Mouse (Mus musculus) heart, embryonic 12.5 days (tissue): ENCODE measurements at regions not wholly inside any gene's neighbourhood (a gene's known extent, or its start where the extent isn't known, plus 50 kb on each side); places are given as distances from the start of the nearest gene placed in this dataset.

ENCODE experiments used
- ATAC-seq: fragments of 200-750 bp; cut with Nextera tagmentation; 2 replicates; pipeline ENCODE4 v1.8.0; 2017; ENCODE audit warnings: moderate TSS enrichment, moderate library complexity; ENCODE audit not compliant: insufficient number of reproducible peaks, low FRiP score
- H3K27ac ChIP-seq: fragments of 300-500 bp; sonication (generic); 2 replicates; pipeline ENCODE4 v1.5.1; 2016; ENCODE audit warnings: mild to moderate bottlenecking, moderate library complexity; ENCODE audit not compliant: poor library complexity, severe bottlenecking
- H3K27me3 ChIP-seq: fragments of 300-500 bp; sonication (generic); replicated peaks from 2 replicates; pipeline ENCODE4 v1.6.1; 2016; ENCODE audit warnings: mild to moderate bottlenecking, moderate library complexity
- H3K36me3 ChIP-seq: fragments of 300-500 bp; sonication (generic); 2 replicates; pipeline ENCODE4 v1.6.1; 2016; ENCODE audit warnings: mild to moderate bottlenecking, moderate library complexity
- H3K4me1 ChIP-seq: fragments of 300-500 bp; sonication (generic); replicated peaks from 2 replicates; pipeline ENCODE4 v1.6.1; 2016; ENCODE audit warnings: mild to moderate bottlenecking
- H3K4me2 ChIP-seq: fragments of 300-500 bp; sonication (generic); 2 replicates; pipeline ENCODE4 v1.6.1; 2016; ENCODE audit warnings: mild to moderate bottlenecking, moderate library complexity
- H3K4me3 ChIP-seq: fragments of 300-500 bp; sonication (generic); 2 replicates; pipeline ENCODE4 v1.5.1; 2016; ENCODE audit warnings: mild to moderate bottlenecking
- H3K9ac ChIP-seq: fragments of 300-500 bp; sonication (generic); 2 replicates; pipeline ENCODE4 v1.6.1; 2016; ENCODE audit warnings: mild to moderate bottlenecking, moderate library complexity
- H3K9me3 ChIP-seq: fragments of 300-500 bp; sonication (generic); replicated peaks from 2 replicates; pipeline ENCODE4 v1.6.1; 2016; ENCODE audit warnings: mild to moderate bottlenecking, moderate library complexity
- WGBS: fragments of 180-500 bp; shearing (Covaris S2); methylation state at CpG from one replicate; pipeline ENCODE4 v1.1.7; 2016; 5-methylcytosine and 5-hydroxymethylcytosine counted together

- ATAC-seq = no peak
- Histone ChIP-seq H3K4me1 (peaks cover 5% of the 10 kb centered on the region), H3K36me3 (no peaks in the 10 kb centered on the region), H3K4me2 (no peak overlapping the region), H3K4me3 (no peak overlapping the region), H3K27ac (no peak overlapping the region), H3K9me3 (no peaks in the 10 kb centered on the region), H3K9ac (no peak overlapping the region), H3K27me3 (no peaks in the 10 kb centered on the region)
- 71% methylated on average over 4 of the region's 4 CpGs for WGBS
These were observed 646.8 kb upstream of the Cited2 start for GRCm38 (mm10) chr10:17076186-17076585.

- Histone ChIP-seq H3K4me2 (no peak overlapping the region), H3K4me3 (no peak overlapping the region), H3K9ac (no peak overlapping the region), H3K4me1 (peaks cover 5% of the 10 kb centered on the region), H3K9me3 (no peaks in the 10 kb centered on the region), H3K36me3 (no peaks in the 10 kb centered on the region), H3K27me3 (no peaks in the 10 kb centered on the region), H3K27ac (no peak overlapping the region)
- 68% methylated on average over 2 of the region's 2 CpGs for WGBS
- no peak for ATAC-seq
These were observed 645.4 kb upstream of the Cited2 start for GRCm38 (mm10) chr10:17077580-17077979.

GRCm38 (mm10) chr10:17080818-17081217 lies 642.2 kb upstream of the Cited2 start:
- H3K4me1 ChIP-seq = no peaks in the 10 kb centered on the region
- H3K4me2 ChIP-seq = no peak overlapping the region
- no peaks in the 10 kb centered on the region for H3K27me3 ChIP-seq
- no peak overlapping the region for H3K27ac ChIP-seq
- ATAC-seq = no peak
- no peaks in the 10 kb centered on the region for H3K36me3 ChIP-seq
- no peaks in the 10 kb centered on the region for H3K9me3 ChIP-seq
- H3K9ac ChIP-seq = no peak overlapping the region
- no peak overlapping the region for H3K4me3 ChIP-seq
- 75% methylated on average over 5 of the region's 5 CpGs for WGBS

- Histone ChIP-seq H3K27me3 (no peaks in the 10 kb centered on the region), H3K36me3 (no peaks in the 10 kb centered on the region), H3K9me3 (no peaks in the 10 kb centered on the region), H3K9ac (no peak overlapping the region), H3K27ac (no peak overlapping the region), H3K4me1 (no peaks in the 10 kb centered on the region), H3K4me3 (no peak overlapping the region), H3K4me2 (no peak overlapping the region)
- no peak for ATAC-seq
- WGBS = 86% methylated on average over 4 of the region's 4 CpGs
These were observed 640.1 kb upstream of the Cited2 start for GRCm38 (mm10) chr10:17082926-17083325.

GRCm38 (mm10) chr10:17102065-17102464 lies 621.0 kb upstream of the Cited2 start:
- H3K9me3 ChIP-seq = no peaks in the 10 kb centered on the region
- no peak for ATAC-seq
- WGBS = 5% methylated on average over 1 of the region's 1 CpGs
- H3K4me2 ChIP-seq = no peak overlapping the region
- H3K4me3 ChIP-seq = no peak overlapping the region
- H3K9ac ChIP-seq = no peak overlapping the region
- peaks cover 6% of the 10 kb centered on the region for H3K4me1 ChIP-seq
- no peak overlapping the region for H3K27ac ChIP-seq
- H3K27me3 ChIP-seq = no peaks in the 10 kb centered on the region
- no peaks in the 10 kb centered on the region for H3K36me3 ChIP-seq

- Histone ChIP-seq H3K4me3 (no peak overlapping the region), H3K27ac (no peak overlapping the region), H3K9ac (no peak overlapping the region), H3K4me2 (no peak overlapping the region), H3K36me3 (no peaks in the 10 kb centered on the region), H3K4me1 (peaks cover 6% of the 10 kb centered on the region), H3K9me3 (no peaks in the 10 kb centered on the region), H3K27me3 (no peaks in the 10 kb centered on the region)
- ATAC-seq = no peak
- 56% methylated on average over 2 of the region's 2 CpGs for WGBS
These were observed 619.6 kb upstream of the Cited2 start for GRCm38 (mm10) chr10:17103416-17103815.

- Histone ChIP-seq H3K4me1 (peaks cover 4% of the 10 kb centered on the region), H3K4me3 (no peak overlapping the region), H3K36me3 (no peaks in the 10 kb centered on the region), H3K9ac (no peak overlapping the region), H3K4me2 (no peak overlapping the region), H3K9me3 (no peaks in the 10 kb centered on the region), H3K27me3 (no peaks in the 10 kb centered on the region), H3K27ac (no peak overlapping the region)
- no peak for ATAC-seq
- WGBS = 98% methylated on average over 1 of the region's 1 CpGs
These were observed 616.2 kb upstream of the Cited2 start for GRCm38 (mm10) chr10:17106831-17107230.

GRCm38 (mm10) chr10:17111071-17111470 lies 611.9 kb upstream of the Cited2 start:
- Histone ChIP-seq H3K36me3 (no peaks in the 10 kb centered on the region), H3K27me3 (no peaks in the 10 kb centered on the region), H3K27ac (no peak overlapping the region), H3K9ac (no peak overlapping the region), H3K4me1 (no peaks in the 10 kb centered on the region), H3K4me3 (no peak overlapping the region), H3K4me2 (no peak overlapping the region), H3K9me3 (no peaks in the 10 kb centered on the region)
- no peak for ATAC-seq
- WGBS = 76% methylated on average over 2 of the region's 2 CpGs

- H3K36me3 ChIP-seq = no peaks in the 10 kb centered on the region
- no peaks in the 10 kb centered on the region for H3K27me3 ChIP-seq
- 86% methylated on average over 4 of the region's 4 CpGs for WGBS
- H3K9ac ChIP-seq = no peak overlapping the region
- no peak for ATAC-seq
- no peak overlapping the region for H3K27ac ChIP-seq
- H3K4me1 ChIP-seq = no peaks in the 10 kb centered on the region
- 0 out of 2 replicates have a peak, but pooled peaks cover 3% of the 10 kb centered on the region for H3K9me3 ChIP-seq
- H3K4me3 ChIP-seq = no peak overlapping the region
- H3K4me2 ChIP-seq = no peak overlapping the region
These were observed 608.2 kb upstream of the Cited2 start for GRCm38 (mm10) chr10:17114805-17115204.

GRCm38 (mm10) chr10:17129391-17130163 lies 593.4 kb upstream of the Cited2 start:
- no peak overlapping the region for H3K27ac ChIP-seq
- H3K4me3 ChIP-seq = no peak overlapping the region
- H3K4me1 ChIP-seq = peaks cover 5% of the 10 kb centered on the region; the same call in 1 of the 2 replicates
- H3K9ac ChIP-seq = no peak overlapping the region
- no peak overlapping the region for H3K4me2 ChIP-seq
- H3K9me3 ChIP-seq = no peaks in the 10 kb centered on the region
- WGBS = 76% methylated on average over 4 of the region's 4 CpGs
- H3K27me3 ChIP-seq = no peaks in the 10 kb centered on the region
- ATAC-seq = no peak
- H3K36me3 ChIP-seq = 0 out of 2 replicates have a peak, but pooled peaks cover under 1% of the 10 kb centered on the region

- no peak overlapping the region for H3K9ac ChIP-seq
- H3K9me3 ChIP-seq = no peaks in the 10 kb centered on the region
- no peak overlapping the region for H3K27ac ChIP-seq
- H3K4me3 ChIP-seq = no peak overlapping the region
- H3K4me1 ChIP-seq = peaks cover 5% of the 10 kb centered on the region; the same call in 1 of the 2 replicates
- no peaks in the 10 kb centered on the region for H3K36me3 ChIP-seq
- 95% methylated on average over 1 of the region's 1 CpGs for WGBS
- H3K4me2 ChIP-seq = no peak overlapping the region
- no peaks in the 10 kb centered on the region for H3K27me3 ChIP-seq
- no peak for ATAC-seq
These were observed 592.4 kb upstream of the Cited2 start for GRCm38 (mm10) chr10:17130661-17131060.

- Histone ChIP-seq H3K27me3 (no peaks in the 10 kb centered on the region), H3K4me2 (no peak overlapping the region), H3K4me1 (peaks cover 5% of the 10 kb centered on the region; the same call in 1 of the 2 replicates), H3K9ac (no peak overlapping the region), H3K4me3 (no peak overlapping the region), H3K36me3 (no peaks in the 10 kb centered on the region), H3K27ac (no peak overlapping the region), H3K9me3 (no peaks in the 10 kb centered on the region)
- WGBS = 12% methylated on average over 4 of the region's 4 CpGs
- no peak for ATAC-seq
These were observed 591.3 kb upstream of the Cited2 start for GRCm38 (mm10) chr10:17131763-17132162.
